In genomic region chr11:88841406-88841805, GRCm38 (mm10) we compare ENCODE assay signal across 1 mouse cellular context.
TF ChIP-seq lines count a peak whose summit lies in the region.

No protein-coding gene starts in this region.

TF ChIP-seq in MEL, 35 proteins besides CTCF, POLR2A, EP300 and RAD21 (continued from another document):
- TF ChIP-seq NELFE (IDR thresholded peaks at IDR 0.05; ENCODE audit: low read depth, low read length) (no peak), POLR2AphosphoS2 (IDR thresholded peaks at IDR 0.05; ENCODE audit: low read length) (no peak), ELF1 (IDR thresholded peaks at IDR 0.05; ENCODE audit: low read depth, low read length) (no peak), USF2 (IDR thresholded peaks at IDR 0.05; ENCODE audit: borderline replicate concordance in 1 of 2, insufficient read depth in 1 of 2, low read depth in 1 of 2, low read length in 2 of 2) (no peak), KAT2A (conservative IDR thresholded peaks at IDR 0.05; ENCODE audit: low read depth, low read length) (no peak)
